Mouse (Mus musculus) brain, embryonic 14.5 days (tissue): ENCODE results near the gene Abcc2.

Experiments
- CTCF ChIP-seq: fragments of 200-500 bp; IDR thresholded peaks from 2 replicates; pipeline ENCODE4 v1.5.1; 2012; ENCODE audit warnings: inconsistent platforms, mild to moderate bottlenecking, moderate library complexity, borderline replicate concordance; ENCODE audit not compliant: insufficient read depth, insufficient read length; ENCODE audit errors: extremely low read depth
- POLR2A ChIP-seq: fragments of 200-500 bp; IDR thresholded peaks from 2 replicates; pipeline ENCODE4 v1.6.1; 2012; ENCODE audit warnings: mild to moderate bottlenecking, inconsistent platforms, borderline replicate concordance; ENCODE audit not compliant: poor library complexity, insufficient read depth, insufficient read length, severe bottlenecking; ENCODE audit errors: extremely low read depth

DNA sequence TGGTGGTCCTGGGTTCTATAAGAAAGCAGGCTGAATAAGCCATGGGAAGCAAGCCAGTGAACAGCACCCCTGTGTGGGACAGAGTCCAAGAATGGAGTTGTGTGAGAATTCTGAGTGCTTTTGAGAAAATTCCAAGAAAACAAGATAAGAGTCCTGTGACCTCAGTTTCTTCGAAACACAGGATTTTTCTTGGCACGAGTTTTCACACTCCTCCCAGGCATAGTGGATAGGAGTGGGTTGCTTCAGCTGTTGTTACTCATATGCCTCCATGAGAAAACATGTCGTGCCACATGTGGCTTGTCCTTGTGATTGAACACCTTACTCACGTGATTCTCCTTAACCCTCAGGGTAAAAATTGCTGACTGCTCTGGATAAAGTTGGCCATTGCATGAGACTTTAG is 34.1 kb upstream of the Abcc2 start:
- TF ChIP-seq CTCF: no peak
- no peak for TF ChIP-seq POLR2A
